18 mouse cellular contexts compared by ENCODE assay signal in genomic region chr10:19941914-19942313, GRCm38 (mm10). TPM values are rescaled to one million over a fixed set of nuclear protein-coding genes. Genes with fewer than 3 reads are reported as not detected.
A peak's percentile ranks its signal among the peaks of the same experiment; 100 is the strongest.
DNase-seq lines count a peak whose midpoint lies in the region; ATAC-seq and TF ChIP-seq lines count a peak whose summit lies in the region.
"Had no signal": no experiment of that assay in that cellular context is flagged by ENCODE, and none has a peak within 500 bp of the region (broad histone marks: within the 10 kb centered on the region; RNA-seq: fewer than 3 reads in every experiment).

No protein-coding gene starts in this region.

- ATAC-seq in heart, embryonic 11.5 days (replicated peaks; ENCODE audit: insufficient number of reproducible peaks, low FRiP score, low TSS enrichment), result no peak
- ATAC-seq in monocyte, adult 5-6 weeks (replicated peaks; ENCODE audit: insufficient number of reproducible peaks, low FRiP score, low TSS enrichment, poor library complexity, severe bottlenecking), result no peak
- peak; percentile 10; the same call in 1 of the 2 replicates for ATAC-seq in common myeloid progenitor, adult 5-6 weeks (replicated peaks; ENCODE audit: low read depth, poor library complexity, severe bottlenecking)
- no peak for ATAC-seq in forebrain, postnatal 0 days
- ATAC-seq: activated CD4-positive, CD25-positive, alpha-beta regulatory T cell, adult 4 months had no signal

- H3K27ac ChIP-seq in heart, embryonic 10.5 days, result no peak overlapping the region
- no peak overlapping the region for H3K27ac ChIP-seq in heart, embryonic 11.5 days (ENCODE audit: low read depth, low read length)
- H3K27ac ChIP-seq in forebrain, postnatal 0 days (ENCODE audit: low read depth, low read length), result no peak overlapping the region
- H3K27ac ChIP-seq: embryonic facial prominence, embryonic 15.5 days; hindbrain, embryonic 12.5 days had no signal

- peaks cover 30% of the 10 kb centered on the region for H3K4me1 ChIP-seq in heart, embryonic 10.5 days
- peaks cover 19% of the 10 kb centered on the region for H3K4me1 ChIP-seq in heart, embryonic 11.5 days (ENCODE audit: control insufficient read depth, insufficient read depth, low read length)
- no peaks in the 10 kb centered on the region for H3K4me1 ChIP-seq in forebrain, postnatal 0 days (ENCODE audit: insufficient read depth)
- H3K4me1 ChIP-seq: embryonic facial prominence, embryonic 15.5 days had no signal

- 77% methylated on average over 9 of the region's 9 CpGs for WGBS in heart, embryonic 10.5 days
- WGBS in heart, embryonic 11.5 days (ENCODE audit: insufficient replicate concordance), result 82% methylated on average over 9 of the region's 9 CpGs
- WGBS in forebrain, postnatal 0 days, result 88% methylated on average over 9 of the region's 9 CpGs

- peak; percentile 46 for DNase-seq in heart, embryonic 10.5 days (ENCODE audit: low spot score)
- DNase-seq in monocyte, adult 2 months (ENCODE audit: low read depth in 1 of 2, low spot score in 2 of 2), result peak; percentile 21 to 35
- DNase-seq in spleen, postnatal 14 days (ENCODE audit: low spot score in 2 of 2), result no peak
- no peak for DNase-seq in forebrain, postnatal 0 days
- DNase-seq: adrenal gland, postnatal 10 days; cerebellum, adult 11 months; cerebellum, postnatal 25 days; gastrocnemius, postnatal 10 days; lung, embryonic 14.5 days; retina, postnatal 1 day; thymus, postnatal 4 days had no signal

- H3K4me3 ChIP-seq in heart, embryonic 10.5 days, result no peak overlapping the region
- no peak overlapping the region for H3K4me3 ChIP-seq in heart, embryonic 11.5 days (ENCODE audit: low read depth, low read length)
- no peak overlapping the region for H3K4me3 ChIP-seq in forebrain, postnatal 0 days (ENCODE audit: low read depth, low read length)
- H3K4me3 ChIP-seq: embryonic facial prominence, embryonic 15.5 days; hindbrain, embryonic 12.5 days had no signal

- no peak overlapping the region for H3K9ac ChIP-seq in heart, embryonic 11.5 days (ENCODE audit: low read depth, low read length)
- no peak overlapping the region for H3K9ac ChIP-seq in forebrain, postnatal 0 days
- H3K9ac ChIP-seq: embryonic facial prominence, embryonic 15.5 days; hindbrain, embryonic 12.5 days; lung, embryonic 14.5 days had no signal

- no peaks in the 10 kb centered on the region for H3K36me3 ChIP-seq in heart, embryonic 10.5 days
- H3K36me3 ChIP-seq in heart, embryonic 11.5 days (ENCODE audit: control insufficient read depth, insufficient read depth, low read length), result no peaks in the 10 kb centered on the region
- no peaks in the 10 kb centered on the region for H3K36me3 ChIP-seq in forebrain, postnatal 0 days (ENCODE audit: insufficient read depth)
- H3K36me3 ChIP-seq: embryonic facial prominence, embryonic 15.5 days; hindbrain, embryonic 12.5 days had no signal

- no peaks in the 10 kb centered on the region for H3K27me3 ChIP-seq in heart, embryonic 10.5 days (ENCODE audit: insufficient read depth, poor library complexity, severe bottlenecking)
- H3K27me3 ChIP-seq in heart, embryonic 11.5 days (ENCODE audit: control insufficient read depth, insufficient read depth, low read length), result no peaks in the 10 kb centered on the region
- no peaks in the 10 kb centered on the region for H3K27me3 ChIP-seq in forebrain, postnatal 0 days (ENCODE audit: insufficient read depth, low read length)
- H3K27me3 ChIP-seq: embryonic facial prominence, embryonic 15.5 days had no signal

- TF ChIP-seq CTCF in forebrain, postnatal 0 days (IDR thresholded peaks at IDR 0.05; ENCODE audit: low read depth), result no peak

- H3K9me3 ChIP-seq in heart, embryonic 10.5 days, result no peaks in the 10 kb centered on the region
- H3K9me3 ChIP-seq in heart, embryonic 11.5 days (replicated peaks; ENCODE audit: control insufficient read depth, low read length), result no peaks in the 10 kb centered on the region
- no peaks in the 10 kb centered on the region for H3K9me3 ChIP-seq in forebrain, postnatal 0 days (ENCODE audit: low read length)
- H3K9me3 ChIP-seq: embryonic facial prominence, embryonic 15.5 days; hindbrain, embryonic 12.5 days had no signal

- no peak overlapping the region for H3K4me2 ChIP-seq in heart, embryonic 11.5 days
- no peak overlapping the region for H3K4me2 ChIP-seq in forebrain, postnatal 0 days (ENCODE audit: low read depth)
- H3K4me2 ChIP-seq: embryonic facial prominence, embryonic 15.5 days; hindbrain, embryonic 12.5 days; liver, embryonic 11.5 days; lung, embryonic 14.5 days had no signal

RNA-seq across cellular contexts. Expression of gene Map3k5, which starts 7.6 kb away (rescaled TPM):
- 2.4 and 2.6 TPM in 2 replicates for polyA plus RNA-seq in heart, embryonic 10.5 days (2016; fragmentation: Nextera tagmentation; extraction: Ambion mirVana)
- polyA plus RNA-seq in heart, embryonic 11.5 days (2014; fragmentation: Nextera tagmentation; extraction: Ambion mirVana), result 3.2 and 4.2 TPM in 2 replicates
- total RNA-seq in monocyte, adult 5-6 weeks (2017), result 85.0 to 99.2 TPM (median 85.5 TPM) in 3 replicates
- 19.0 and 22.0 TPM in 2 replicates for total RNA-seq in common myeloid progenitor, adult 5-6 weeks (2017)
- total RNA-seq in forebrain, postnatal 0 days (2014; rRNA removed), result 4.8 and 5.8 TPM in 2 replicates
- polyA plus RNA-seq in forebrain, postnatal 0 days (2015; fragmentation: Nextera tagmentation; extraction: Ambion mirVana), result 0.77 and 1.3 TPM in 2 replicates

RNA-seq across cellular contexts. Expression of gene Pex7, which starts 34.4 kb away (rescaled TPM):
- polyA plus RNA-seq in heart, embryonic 10.5 days (2016; fragmentation: Nextera tagmentation; extraction: Ambion mirVana), result 31.6 and 41.5 TPM in 2 replicates
- polyA plus RNA-seq in heart, embryonic 11.5 days (2014; fragmentation: Nextera tagmentation; extraction: Ambion mirVana), result 36.5 and 38.4 TPM in 2 replicates
- total RNA-seq in monocyte, adult 5-6 weeks (2017), result 19.8 to 34.3 TPM (median 20.9 TPM) in 3 replicates
- total RNA-seq in common myeloid progenitor, adult 5-6 weeks (2017), result 15.3 and 35.2 TPM in 2 replicates
- total RNA-seq in forebrain, postnatal 0 days (2014; rRNA removed), result 26.5 and 38.2 TPM in 2 replicates
- polyA plus RNA-seq in forebrain, postnatal 0 days (2015; fragmentation: Nextera tagmentation; extraction: Ambion mirVana), result 31.2 and 33.8 TPM in 2 replicates

Comparison
In these comparisons a context has a peak if more than half of its experiments do, and no peak if none do; other contexts are left out.
1. DNase-seq: peak in heart, embryonic 10.5 days (single experiment) and monocyte, adult 2 months (2 of 2); none in spleen, postnatal 14 days (0 of 2) and forebrain, postnatal 0 days (single experiment).